Mouse (Mus musculus): Measurements from ENCODE around the gene Ywhaq. TPM values are rescaled to one million over a fixed set of nuclear protein-coding genes. Genes with fewer than 3 reads are reported as not detected.
A peak's percentile ranks its signal among the peaks of the same experiment; 100 is the strongest.

Ywhaq gene
- polyA plus RNA-seq, 1 experiment from 2014 or later = 161 TPM

GRCm38 (mm10) chr12:21439428-21439827, 22.0 kb upstream of the Ywhaq start:
- Histone ChIP-seq H3K36me3 (ENCODE audit: control insufficient read depth, insufficient read depth) (no peaks in the 10 kb centered on the region), H3K4me3 (ENCODE audit: low read depth, low read length) (no peak overlapping the region), H3K4me2 (ENCODE audit: low read depth, low read length) (no peak overlapping the region), H3K9me3 (replicated peaks; ENCODE audit: control insufficient read depth, low read length) (no peaks in the 10 kb centered on the region), H3K9ac (ENCODE audit: low read depth, low read length) (no peak overlapping the region), H3K27me3 (ENCODE audit: control insufficient read depth, insufficient read depth, low read depth, low read length) (no peaks in the 10 kb centered on the region), H3K4me1 (ENCODE audit: control insufficient read depth, low read depth, low read length) (no peaks in the 10 kb centered on the region), H3K27ac (ENCODE audit: low read length) (no peak overlapping the region)
- 52% methylated on average over 9 of the region's 9 CpGs for WGBS (ENCODE audit: insufficient replicate concordance)
- no peak for ATAC-seq (ENCODE audit: low read depth)

DNA sequence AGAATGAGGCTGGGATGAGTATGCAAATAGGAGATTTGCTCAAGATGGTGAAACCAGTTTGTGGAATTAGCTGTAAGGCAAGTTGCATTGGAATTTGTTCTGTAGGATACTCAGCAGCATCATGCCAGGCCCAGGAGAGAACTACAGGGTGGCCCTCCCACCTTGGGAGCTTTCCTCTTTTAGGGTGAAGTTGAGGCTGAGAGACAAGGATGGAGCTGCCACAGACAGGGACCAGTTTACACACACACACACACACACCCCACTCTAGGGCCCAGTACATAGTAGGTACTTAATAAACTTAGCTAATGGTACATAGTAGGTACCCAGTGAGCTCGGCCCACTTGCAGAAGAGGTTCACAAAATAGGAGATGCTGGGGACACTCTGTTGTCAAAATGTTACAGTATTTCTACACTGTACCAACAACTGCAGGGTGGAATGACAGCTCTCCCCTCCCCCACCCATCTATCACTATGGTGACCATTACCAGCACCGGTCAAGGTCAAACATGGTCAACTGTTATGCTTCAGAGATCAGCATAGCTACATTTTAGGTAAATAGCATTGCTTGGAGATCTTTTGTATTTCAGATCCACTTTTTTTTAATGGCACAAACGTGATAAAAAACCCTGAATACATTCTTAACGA, 21.4 kb upstream of the Ywhaq start:
- Histone ChIP-seq H3K4me2 (ENCODE audit: low read depth, low read length) (no peak overlapping the region), H3K4me3 (ENCODE audit: low read depth, low read length) (no peak overlapping the region), H3K4me1 (ENCODE audit: control insufficient read depth, low read depth, low read length) (no peaks in the 10 kb centered on the region), H3K9ac (ENCODE audit: low read depth, low read length) (no peak overlapping the region), H3K36me3 (ENCODE audit: control insufficient read depth, insufficient read depth) (no peaks in the 10 kb centered on the region), H3K27ac (ENCODE audit: low read length) (no peak overlapping the region), H3K27me3 (ENCODE audit: control insufficient read depth, insufficient read depth, low read depth, low read length) (no peaks in the 10 kb centered on the region), H3K9me3 (replicated peaks; ENCODE audit: control insufficient read depth, low read length) (no peaks in the 10 kb centered on the region)
- 0 out of 2 replicates have a peak, but pooled peaks have one; percentile 60 for ATAC-seq (ENCODE audit: low read depth)
- WGBS (ENCODE audit: insufficient replicate concordance) = 51% methylated on average over 4 of the region's 4 CpGs

GRCm38 (mm10) chr12:21438294-21438693, 20.9 kb upstream of the Ywhaq start:
- H3K4me3 ChIP-seq (ENCODE audit: low read depth, low read length) = no peak overlapping the region
- 48% methylated on average over 3 of the region's 3 CpGs for WGBS (ENCODE audit: insufficient replicate concordance)
- no peak for ATAC-seq (ENCODE audit: low read depth)
- no peak overlapping the region for H3K27ac ChIP-seq (ENCODE audit: low read length)
- no peaks in the 10 kb centered on the region for H3K27me3 ChIP-seq (ENCODE audit: control insufficient read depth, insufficient read depth, low read depth, low read length)
- no peak overlapping the region for H3K9ac ChIP-seq (ENCODE audit: low read depth, low read length)
- no peaks in the 10 kb centered on the region for H3K9me3 ChIP-seq (replicated peaks; ENCODE audit: control insufficient read depth, low read length)
- no peaks in the 10 kb centered on the region for H3K4me1 ChIP-seq (ENCODE audit: control insufficient read depth, low read depth, low read length)
- no peak overlapping the region for H3K4me2 ChIP-seq (ENCODE audit: low read depth, low read length)
- H3K36me3 ChIP-seq (ENCODE audit: control insufficient read depth, insufficient read depth) = no peaks in the 10 kb centered on the region

GRCm38 (mm10) chr12:21431950-21432349, 14.5 kb upstream of the Ywhaq start:
- no peaks in the 10 kb centered on the region for H3K9me3 ChIP-seq (replicated peaks; ENCODE audit: control insufficient read depth, low read length)
- H3K27me3 ChIP-seq (ENCODE audit: control insufficient read depth, insufficient read depth, low read depth, low read length) = no peaks in the 10 kb centered on the region
- H3K4me3 ChIP-seq (ENCODE audit: low read depth, low read length) = no peak overlapping the region
- H3K4me1 ChIP-seq (ENCODE audit: control insufficient read depth, low read depth, low read length) = no peaks in the 10 kb centered on the region
- no peak overlapping the region for H3K27ac ChIP-seq (ENCODE audit: low read length)
- no peaks in the 10 kb centered on the region for H3K36me3 ChIP-seq (ENCODE audit: control insufficient read depth, insufficient read depth)
- 60% methylated on average over 8 of the region's 8 CpGs for WGBS (ENCODE audit: insufficient replicate concordance)
- no peak overlapping the region for H3K4me2 ChIP-seq (ENCODE audit: low read depth, low read length)
- no peak for ATAC-seq (ENCODE audit: low read depth)
- no peak overlapping the region for H3K9ac ChIP-seq (ENCODE audit: low read depth, low read length)

- no peak overlapping the region for H3K4me2 ChIP-seq (ENCODE audit: low read depth, low read length)
- WGBS (ENCODE audit: insufficient replicate concordance) = 26% methylated on average over 2 of the region's 2 CpGs
- no peaks in the 10 kb centered on the region for H3K36me3 ChIP-seq (ENCODE audit: control insufficient read depth, insufficient read depth)
- ATAC-seq (ENCODE audit: low read depth) = no peak
- H3K9me3 ChIP-seq (replicated peaks; ENCODE audit: control insufficient read depth, low read length) = no peaks in the 10 kb centered on the region
- H3K27me3 ChIP-seq (ENCODE audit: control insufficient read depth, insufficient read depth, low read depth, low read length) = no peaks in the 10 kb centered on the region
- H3K9ac ChIP-seq (ENCODE audit: low read depth, low read length) = no peak overlapping the region
- no peak overlapping the region for H3K27ac ChIP-seq (ENCODE audit: low read length)
- H3K4me1 ChIP-seq (ENCODE audit: control insufficient read depth, low read depth, low read length) = peaks cover 1% of the 10 kb centered on the region; the same call in 1 of the 2 replicates
- H3K4me3 ChIP-seq (ENCODE audit: low read depth, low read length) = no peak overlapping the region
These were observed 13.6 kb upstream of the Ywhaq start for GRCm38 (mm10) chr12:21431039-21431438.

DNA sequence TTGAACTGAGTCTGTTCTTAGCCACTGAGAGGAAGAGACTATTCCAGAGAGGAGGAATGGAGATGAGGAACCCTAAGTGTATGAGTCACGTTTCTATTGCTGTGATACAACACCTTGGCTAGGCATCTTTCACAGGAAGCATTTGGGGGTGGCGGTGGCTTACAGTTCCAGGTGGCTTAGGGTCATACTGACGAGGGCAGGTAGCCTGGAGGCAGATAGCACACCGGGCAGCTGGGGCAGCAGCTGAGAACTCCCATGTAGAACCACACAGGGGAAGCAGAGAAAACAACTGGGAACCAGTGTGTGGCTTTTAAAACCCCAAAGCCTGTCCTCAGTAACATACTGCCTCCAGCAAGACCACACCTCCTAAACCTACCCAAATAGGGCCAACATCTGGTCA, 12.7 kb upstream of the Ywhaq start:
- Histone ChIP-seq H3K4me2 (ENCODE audit: low read depth, low read length) (no peak overlapping the region), H3K9me3 (replicated peaks; ENCODE audit: control insufficient read depth, low read length) (no peaks in the 10 kb centered on the region), H3K4me3 (ENCODE audit: low read depth, low read length) (no peak overlapping the region), H3K9ac (ENCODE audit: low read depth, low read length) (no peak overlapping the region), H3K27me3 (ENCODE audit: control insufficient read depth, insufficient read depth, low read depth, low read length) (no peaks in the 10 kb centered on the region), H3K27ac (ENCODE audit: low read length) (no peak overlapping the region), H3K4me1 (ENCODE audit: control insufficient read depth, low read depth, low read length) (peaks cover 9% of the 10 kb centered on the region), H3K36me3 (ENCODE audit: control insufficient read depth, insufficient read depth) (no peaks in the 10 kb centered on the region)
- 33% methylated on average over 4 of the region's 4 CpGs for WGBS (ENCODE audit: insufficient replicate concordance)
- ATAC-seq (ENCODE audit: low read depth) = no peak

- Histone ChIP-seq H3K36me3 (ENCODE audit: control insufficient read depth, insufficient read depth) (no peaks in the 10 kb centered on the region), H3K4me2 (ENCODE audit: low read depth, low read length) (no peak overlapping the region), H3K27ac (ENCODE audit: low read length) (no peak overlapping the region), H3K4me1 (ENCODE audit: control insufficient read depth, low read depth, low read length) (peaks cover 9% of the 10 kb centered on the region), H3K9ac (ENCODE audit: low read depth, low read length) (no peak overlapping the region), H3K27me3 (ENCODE audit: control insufficient read depth, insufficient read depth, low read depth, low read length) (no peaks in the 10 kb centered on the region), H3K9me3 (replicated peaks; ENCODE audit: control insufficient read depth, low read length) (no peaks in the 10 kb centered on the region), H3K4me3 (ENCODE audit: low read depth, low read length) (no peak overlapping the region)
- ATAC-seq (ENCODE audit: low read depth) = no peak
- 62% methylated on average over 1 of the region's 1 CpGs for WGBS (ENCODE audit: insufficient replicate concordance)
These were observed 11.6 kb upstream of the Ywhaq start for GRCm38 (mm10) chr12:21429021-21429420.

- Histone ChIP-seq H3K27ac (ENCODE audit: low read length) (peak overlapping the region; percentile 81), H3K4me1 (ENCODE audit: control insufficient read depth, low read depth, low read length) (peaks cover 11% of the 10 kb centered on the region), H3K9ac (ENCODE audit: low read depth, low read length) (peak overlapping the region; percentile 38), H3K9me3 (replicated peaks; ENCODE audit: control insufficient read depth, low read length) (no peaks in the 10 kb centered on the region), H3K27me3 (ENCODE audit: control insufficient read depth, insufficient read depth, low read depth, low read length) (no peaks in the 10 kb centered on the region), H3K4me2 (ENCODE audit: low read depth, low read length) (peak overlapping the region; percentile 41), H3K4me3 (ENCODE audit: low read depth, low read length) (peak overlapping the region; percentile 34), H3K36me3 (ENCODE audit: control insufficient read depth, insufficient read depth) (no peaks in the 10 kb centered on the region)
- 6% methylated on average over 16 of the region's 16 CpGs for WGBS (ENCODE audit: insufficient replicate concordance)
- peak; percentile 89 for ATAC-seq (ENCODE audit: low read depth)
These were observed 8.9 kb upstream of the Ywhaq start for GRCm38 (mm10) chr12:21426065-21426940.

- WGBS (ENCODE audit: insufficient replicate concordance) = 56% methylated on average over 7 of the region's 7 CpGs
- no peak for ATAC-seq (ENCODE audit: low read depth)
- H3K4me3 ChIP-seq (ENCODE audit: low read depth, low read length) = no peak overlapping the region
- no peak overlapping the region for H3K27ac ChIP-seq (ENCODE audit: low read length)
- no peak overlapping the region for H3K9ac ChIP-seq (ENCODE audit: low read depth, low read length)
- H3K9me3 ChIP-seq (replicated peaks; ENCODE audit: control insufficient read depth, low read length) = no peaks in the 10 kb centered on the region
- no peaks in the 10 kb centered on the region for H3K36me3 ChIP-seq (ENCODE audit: control insufficient read depth, insufficient read depth)
- H3K4me2 ChIP-seq (ENCODE audit: low read depth, low read length) = no peak overlapping the region
- H3K4me1 ChIP-seq (ENCODE audit: control insufficient read depth, low read depth, low read length) = peaks cover 11% of the 10 kb centered on the region
- no peaks in the 10 kb centered on the region for H3K27me3 ChIP-seq (ENCODE audit: control insufficient read depth, insufficient read depth, low read depth, low read length)
These were observed 7.2 kb upstream of the Ywhaq start for GRCm38 (mm10) chr12:21424683-21425082.

All from liver, embryonic 16.5 days (tissue).